Mouse (Mus musculus) neural tube, embryonic 11.5 days (tissue): ENCODE measurements around the gene Bmp8b. TPM values are rescaled to one million over a fixed set of nuclear protein-coding genes. Genes with fewer than 3 reads are reported as not detected.

Experiments
- polyA plus RNA-seq: library from polyadenylated mRNA; unstranded; fragments of >200 nt; fragmentation: Nextera tagmentation; extraction: Ambion mirVana; gene quantifications from 2 replicates; pipeline ENCODE4 v1.2.1, GENCODE M21; 2014

Bmp8b gene
- polyA plus RNA-seq, 1 experiment from 2014 or later, result 0.28 TPM

Other genes starting within 250 kb of the Bmp8b start
- 69.4 and 73.6 TPM in 2 replicates for gene Cap1, start 219.1 kb upstream of the Bmp8b start, polyA plus RNA-seq
- 18.0 and 18.1 TPM in 2 replicates for gene Mfsd2a, start 144.0 kb upstream of the Bmp8b start, polyA plus RNA-seq
- 95.5 and 101 TPM in 2 replicates for gene Mycl, start 109.5 kb upstream of the Bmp8b start, polyA plus RNA-seq
- 22.3 and 25.4 TPM in 2 replicates for gene Trit1, start 88.6 kb upstream of the Bmp8b start, polyA plus RNA-seq
- gene Oxct2b, start 11.1 kb downstream of the Bmp8b start, polyA plus RNA-seq, result 0.23 TPM in 1 of 2 replicates, not detected in the other
- gene Ppie, start 34.8 kb downstream of the Bmp8b start, polyA plus RNA-seq, result 98.6 and 103 TPM in 2 replicates
- gene Hpcal4, start 78.1 kb downstream of the Bmp8b start, polyA plus RNA-seq, result 0.80 and 1.7 TPM in 2 replicates
- gene Nt5c1a, start 96.3 kb downstream of the Bmp8b start, polyA plus RNA-seq, result not detected in 2 replicates
- 27.2 and 34.0 TPM in 2 replicates for gene Heyl, start 128.4 kb downstream of the Bmp8b start, polyA plus RNA-seq
- gene Pabpc4, start 157.2 kb downstream of the Bmp8b start, polyA plus RNA-seq, result 41.4 and 46.6 TPM in 2 replicates
- gene Oxct2a, start 218.5 kb downstream of the Bmp8b start, polyA plus RNA-seq, result not detected in 2 replicates
- 0.15 and 0.45 TPM in 2 replicates for gene Bmp8a, start 238.1 kb downstream of the Bmp8b start, polyA plus RNA-seq